Mouse (Mus musculus) right cerebral cortex, postnatal 10 days (tissue): Measurements from ENCODE around the gene Foxo4.

Experiments used
- DNase-seq, 2 experiments: peaks; one replicate each; pipeline ENCODE4 v3.0.0; 2021; ENCODE audit warnings: low spot score in 2 of 2

Foxo4 gene

GRCm38 (mm10) chrX:101290111-101290510 is 35.8 kb downstream of the Foxo4 start:
- no peak for DNase-seq

- DNase-seq = peak; percentile 68 to 69
Observed at GRCm38 (mm10) chrX:101299055-101299454, 44.7 kb downstream of the Foxo4 start, which contains the start of gene Nlgn3. Gene Nlgn3 (plus strand): TSS chrX:101299168.

- peak; percentile 66 to 72 for DNase-seq
Observed at GRCm38 (mm10) chrX:101299473-101300426, 45.4 kb downstream of the Foxo4 start.

- DNase-seq = no peak
Observed at GRCm38 (mm10) chrX:101300427-101301030, 46.2 kb downstream of the Foxo4 start.

- no peak for DNase-seq
Observed at GRCm38 (mm10) chrX:101301654-101302053, 47.3 kb downstream of the Foxo4 start.

GRCm38 (mm10) chrX:101304646-101305045 is 50.3 kb downstream of the Foxo4 start:
- DNase-seq = no peak

- DNase-seq = no peak
Observed at GRCm38 (mm10) chrX:101309299-101309698, 55.0 kb downstream of the Foxo4 start.
